Mouse (Mus musculus) lung, postnatal 36 days (tissue): Measurements from ENCODE around the gene Nme8.

Experiments used
- DNase-seq: peaks from one replicate; pipeline ENCODE4 v3.0.0; 2022; ENCODE audit warnings: mixed read lengths

The Nme8 gene

DNA sequence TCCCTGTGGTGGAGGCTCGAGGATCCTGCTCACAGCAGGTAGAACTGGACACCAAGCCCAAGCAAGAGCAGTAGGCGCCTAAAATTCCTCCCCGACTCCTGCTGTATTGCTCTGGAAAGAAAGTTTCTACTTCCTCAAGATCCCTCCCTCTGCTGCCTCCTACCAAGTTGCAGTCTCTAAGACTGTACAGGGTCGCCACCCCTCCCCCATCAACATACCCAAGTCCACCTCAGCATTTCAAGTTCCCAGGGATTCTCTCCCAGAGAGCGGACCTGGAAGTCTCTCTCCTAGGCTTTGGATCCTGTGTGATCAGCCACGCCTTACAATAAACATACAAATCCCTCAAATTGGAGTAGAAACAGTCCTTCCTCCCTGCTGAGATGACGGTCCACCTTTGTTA lies at the start of gene Nme8:
TSS of gene Nme8 (minus strand) at position 5 of the 400 bp plus-strand sequence.
- no peak for DNase-seq

DNA sequence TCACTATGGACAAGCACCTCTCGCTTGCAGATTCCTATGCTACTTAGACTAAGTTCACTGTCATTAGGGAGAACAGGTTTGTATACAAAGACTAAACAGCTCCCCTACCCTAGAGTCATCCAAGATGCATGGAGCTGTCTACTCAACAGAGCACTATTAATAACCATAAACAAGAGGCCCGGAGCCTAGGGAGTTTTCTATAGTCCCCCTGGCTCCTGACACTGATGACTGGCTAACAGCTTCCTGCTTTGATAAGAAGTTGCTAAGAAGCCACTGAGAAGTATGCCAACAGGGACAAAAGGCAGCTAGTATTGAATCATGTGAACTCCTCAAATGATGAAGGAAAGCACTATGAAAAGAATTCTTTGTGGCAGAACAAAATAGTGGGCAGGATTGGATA lies 48.1 kb upstream of the Nme8 start:
- DNase-seq: no peak

DNA sequence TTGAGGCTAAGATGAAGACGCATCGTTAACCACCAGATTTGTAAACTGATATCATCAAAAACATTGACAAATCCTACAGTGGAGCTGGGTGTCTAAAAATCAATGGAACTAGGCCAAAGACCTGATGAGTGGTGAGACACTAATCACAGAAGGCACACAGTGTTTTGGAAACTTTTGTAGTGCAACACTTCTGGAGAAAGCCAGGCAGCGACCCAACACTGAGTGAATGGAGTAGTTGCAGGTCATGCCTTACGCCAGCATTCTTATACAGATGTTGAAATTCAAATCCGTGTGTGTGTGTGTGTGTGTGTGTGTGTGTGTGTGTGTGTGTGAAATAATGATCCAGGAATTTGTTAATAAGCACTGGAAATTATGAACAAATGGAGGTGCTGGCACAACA lies 46.9 kb upstream of the Nme8 start:
- peak; percentile 61 for DNase-seq

DNA sequence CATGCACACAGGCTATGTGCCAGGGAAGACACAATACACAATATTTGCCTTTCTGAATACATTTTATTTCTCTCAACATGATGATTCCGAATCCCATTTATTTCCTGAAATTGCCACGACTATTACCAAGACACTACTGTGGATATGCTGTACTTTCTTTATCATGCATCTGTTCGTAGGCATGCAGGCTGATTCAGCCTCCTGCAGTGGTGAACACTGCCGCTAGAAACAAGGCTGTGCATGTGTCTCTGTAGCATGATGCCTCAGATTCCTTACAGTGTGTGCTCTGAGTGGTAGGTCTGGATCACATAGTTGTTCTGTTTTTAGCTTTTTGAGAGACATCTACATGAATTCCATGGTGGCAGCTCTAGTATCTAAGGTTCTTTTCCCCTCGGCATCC lies 37.0 kb upstream of the Nme8 start:
- DNase-seq: no peak

DNA sequence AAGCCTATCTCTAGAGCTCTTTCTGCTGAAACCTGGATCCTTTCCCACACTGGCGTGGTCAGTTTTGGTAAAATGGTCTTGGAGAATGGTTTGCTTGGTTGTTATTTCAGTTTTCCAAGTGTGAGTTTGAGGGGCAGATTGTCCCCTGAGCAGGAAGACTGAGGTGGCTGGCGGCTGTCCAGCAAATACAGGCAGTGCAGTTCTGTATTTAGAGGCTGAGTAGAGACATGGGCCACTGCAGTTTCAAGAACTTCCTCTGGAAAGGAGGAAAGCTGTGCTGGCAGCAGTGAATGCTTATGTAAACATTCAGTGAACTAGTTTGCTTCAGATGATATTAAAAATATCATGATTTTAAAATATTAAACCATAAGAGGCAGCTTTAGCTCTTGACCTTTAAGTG lies 33.2 kb upstream of the Nme8 start:
- DNase-seq: peak; percentile 58

DNA sequence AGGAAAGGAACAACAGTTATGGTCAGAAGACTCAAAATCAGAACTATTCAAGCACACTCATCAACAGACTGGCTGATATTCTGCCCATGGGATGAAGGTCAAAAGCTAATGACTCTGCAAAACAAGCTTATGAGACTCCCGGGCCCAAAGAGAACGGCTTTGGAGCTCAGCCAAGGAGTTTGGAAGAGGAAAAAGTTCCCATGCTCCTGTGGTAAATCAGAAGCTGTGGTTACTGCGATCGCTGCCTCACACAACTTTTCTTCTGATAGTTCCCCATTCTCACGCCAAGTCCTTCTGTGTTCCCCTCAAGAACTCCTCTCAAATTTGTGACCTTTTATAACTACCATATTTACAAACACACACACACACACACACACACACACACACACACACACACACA lies 21.4 kb upstream of the Nme8 start:
- DNase-seq: peak; percentile 39

DNA sequence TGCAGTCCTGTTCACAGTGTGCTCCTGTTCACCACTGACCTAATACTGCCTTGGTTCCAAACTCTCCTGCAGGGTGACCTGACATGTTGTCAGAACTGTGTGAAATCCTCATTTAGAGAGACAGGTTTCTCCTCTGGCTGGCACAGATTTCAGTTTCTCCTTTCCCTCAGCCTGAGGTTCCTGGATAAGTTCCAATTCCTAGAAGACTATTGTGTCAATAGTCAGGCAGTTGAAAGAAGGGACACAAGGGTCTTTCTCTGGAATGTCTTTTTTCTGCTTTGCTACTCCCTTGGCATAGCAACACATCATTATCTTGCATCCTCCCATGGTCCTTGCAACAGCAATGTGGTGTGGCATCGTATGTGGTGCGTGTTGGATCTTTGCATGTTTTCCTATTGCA lies 19.6 kb upstream of the Nme8 start:
- no peak for DNase-seq

DNA sequence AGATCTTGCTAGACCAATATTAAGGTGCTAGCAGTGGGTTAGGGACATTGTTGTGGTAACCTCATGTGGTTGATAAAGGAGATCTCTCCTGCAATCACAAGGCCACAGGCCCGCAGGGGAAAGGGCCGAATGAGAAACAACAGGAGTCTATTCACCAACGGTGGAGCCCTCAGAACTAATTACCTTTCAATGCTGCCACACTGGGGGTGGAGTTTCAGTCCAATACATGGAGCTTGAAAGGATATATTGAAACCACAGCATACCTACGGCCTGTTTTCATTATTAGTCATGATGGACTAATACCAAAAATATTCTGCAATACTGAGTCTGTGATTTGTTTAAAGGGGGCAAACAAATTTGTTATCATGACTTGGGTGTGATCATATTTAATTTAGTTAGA lies 6.2 kb upstream of the Nme8 start:
- DNase-seq: no peak

DNA sequence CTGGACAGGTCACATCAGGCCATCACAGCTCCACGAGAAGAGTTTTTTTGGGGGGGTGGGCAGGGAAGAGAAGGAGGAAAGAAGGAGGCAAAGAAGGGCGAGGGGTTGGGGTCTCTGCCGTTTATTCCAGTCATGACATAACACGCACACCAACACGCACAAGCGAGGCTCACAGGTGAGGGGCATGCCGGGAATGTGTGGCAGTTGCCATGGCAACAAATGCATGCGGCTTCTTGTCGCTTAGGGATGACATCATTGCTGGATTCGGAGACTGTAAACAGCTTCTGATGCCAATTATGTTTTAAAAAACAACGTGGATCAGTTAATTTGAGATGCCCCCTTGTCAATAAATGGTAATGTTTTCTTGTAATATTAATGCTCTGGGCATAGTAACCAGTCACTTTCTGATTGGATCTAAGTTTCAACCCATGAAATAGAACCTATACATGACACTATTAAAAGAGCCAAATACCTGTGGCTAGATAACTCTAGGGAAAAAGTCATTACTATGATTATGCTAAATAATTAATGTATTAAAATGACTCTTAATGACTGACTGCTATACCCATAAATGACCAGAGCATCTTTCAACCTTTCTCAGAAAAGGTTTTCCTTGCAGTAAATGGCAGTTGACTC lies 4.0 kb upstream of the Nme8 start:
- DNase-seq: no peak

DNA sequence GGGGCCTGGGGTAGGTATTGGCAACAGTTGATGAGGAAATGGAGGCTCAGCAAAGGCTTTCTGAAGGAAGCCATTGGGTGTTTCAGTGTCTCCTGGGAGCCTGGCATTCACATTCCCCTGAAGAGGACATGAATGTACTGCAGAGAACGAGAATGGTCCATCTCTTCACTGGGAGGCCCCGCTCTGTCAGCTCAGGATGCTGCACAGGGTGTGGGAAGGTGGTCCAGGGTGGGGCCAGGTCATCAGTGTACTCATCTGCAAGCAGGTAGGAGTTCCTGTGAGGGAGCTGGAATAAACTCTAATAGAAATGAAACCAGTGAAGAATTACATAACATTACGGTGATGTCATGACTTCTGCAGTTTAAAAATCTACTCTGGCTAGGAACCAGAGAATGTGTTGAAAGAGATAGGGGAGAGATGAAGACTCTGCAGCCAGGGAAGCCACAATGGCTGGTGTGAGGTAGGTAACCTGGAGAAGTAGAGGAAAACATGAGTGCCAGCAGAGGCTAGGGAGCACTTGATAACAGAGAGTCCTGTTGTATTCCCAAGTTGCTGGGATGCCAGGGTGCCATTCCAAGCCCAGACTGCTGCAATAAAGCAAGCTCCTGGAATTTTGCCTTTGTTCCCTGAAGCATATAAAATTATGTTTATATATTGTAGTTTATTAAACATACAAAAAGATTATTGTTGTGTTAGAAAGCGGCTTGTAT lies 3.3 kb upstream of the Nme8 start:
- peak; percentile 21 for DNase-seq

DNA sequence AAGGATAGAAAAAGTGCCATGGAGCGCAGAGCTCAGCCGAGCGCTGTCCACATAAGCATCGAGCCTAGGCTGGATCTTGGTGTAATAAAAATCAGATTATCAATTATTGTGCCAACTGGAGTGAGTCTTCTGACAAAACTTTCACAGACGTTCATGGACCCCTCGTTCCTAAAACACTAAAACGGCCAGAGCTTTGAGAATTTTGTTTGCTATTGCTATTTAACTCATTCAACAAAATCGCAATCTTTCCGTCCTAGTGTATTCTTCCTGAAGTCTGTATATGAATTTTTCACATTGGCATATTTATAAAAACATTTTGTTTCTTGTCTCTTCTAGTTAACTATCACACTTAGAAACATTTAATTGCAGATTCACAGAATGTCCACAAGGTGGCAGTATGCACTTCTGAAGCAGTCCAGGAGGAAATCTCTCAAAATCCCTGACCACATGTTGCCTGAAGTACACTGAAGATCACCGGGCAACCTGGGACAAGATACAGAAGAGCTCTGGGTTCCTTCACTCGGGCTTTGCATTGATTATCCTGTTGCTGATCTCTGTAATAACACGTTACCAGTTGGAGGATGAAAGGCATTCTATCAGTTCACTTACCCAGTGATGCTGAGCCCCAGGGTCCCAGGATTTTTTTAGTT lies 1.1 kb upstream of the Nme8 start:
- DNase-seq: peak; percentile 25

DNA sequence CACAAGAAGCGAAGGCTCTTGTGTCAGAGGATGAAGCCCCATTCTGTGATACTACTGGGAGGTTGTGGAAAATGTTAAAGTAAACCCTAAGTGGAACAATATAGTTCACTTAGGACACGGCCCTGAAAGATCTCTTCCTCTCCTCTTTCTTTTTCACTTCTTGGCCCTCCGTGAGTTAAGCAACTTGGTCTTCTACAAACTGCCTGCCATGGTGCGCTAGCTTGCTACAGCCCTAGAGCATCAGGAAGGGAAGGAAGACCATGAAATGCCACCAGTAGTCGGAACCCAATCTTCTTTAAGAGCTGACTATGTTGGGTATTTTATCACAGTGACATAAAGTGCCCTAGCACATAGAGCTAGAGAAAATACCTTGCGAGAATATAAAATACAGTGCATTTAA lies 7.2 kb downstream of the Nme8 start:
- no peak for DNase-seq

DNA sequence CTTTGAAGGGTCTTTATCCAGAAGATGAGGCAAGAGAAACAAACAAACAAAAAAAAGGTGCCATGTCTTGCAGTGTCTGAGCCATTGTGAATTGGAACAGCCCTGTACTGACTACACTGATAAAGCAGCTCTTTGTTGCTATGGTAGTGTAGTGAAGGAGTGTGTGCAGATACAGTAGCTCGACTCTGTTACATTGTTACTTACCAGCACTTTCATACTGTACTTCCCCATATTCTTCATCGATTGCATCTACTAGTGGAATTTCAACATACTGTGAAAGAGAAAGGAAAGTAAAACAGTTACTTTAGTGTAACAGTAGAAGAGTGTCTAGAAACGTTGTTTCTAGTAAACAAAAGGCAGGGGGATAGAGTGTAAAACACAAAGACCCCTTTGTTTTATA lies 7.6 kb downstream of the Nme8 start:
- DNase-seq: no peak

DNA sequence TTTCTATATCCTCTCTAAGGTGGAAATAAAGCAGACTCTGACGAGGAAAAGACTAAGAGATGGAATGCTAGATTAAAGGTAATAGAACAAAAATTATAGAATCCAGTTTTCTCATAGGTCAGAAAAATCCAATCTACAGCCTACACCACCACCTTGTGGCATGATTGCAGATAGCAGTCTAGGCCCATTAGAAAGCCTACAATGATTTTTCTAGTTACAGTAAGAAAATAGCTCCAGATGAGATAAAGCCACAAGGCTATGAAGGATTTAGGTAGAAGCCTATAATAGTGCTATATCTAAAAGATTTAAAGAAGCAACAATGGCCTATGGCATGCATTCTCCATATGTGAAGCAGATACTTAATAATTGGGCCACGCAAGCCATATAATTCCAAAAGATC lies 13.6 kb downstream of the Nme8 start:
- DNase-seq: peak; percentile 50

DNA sequence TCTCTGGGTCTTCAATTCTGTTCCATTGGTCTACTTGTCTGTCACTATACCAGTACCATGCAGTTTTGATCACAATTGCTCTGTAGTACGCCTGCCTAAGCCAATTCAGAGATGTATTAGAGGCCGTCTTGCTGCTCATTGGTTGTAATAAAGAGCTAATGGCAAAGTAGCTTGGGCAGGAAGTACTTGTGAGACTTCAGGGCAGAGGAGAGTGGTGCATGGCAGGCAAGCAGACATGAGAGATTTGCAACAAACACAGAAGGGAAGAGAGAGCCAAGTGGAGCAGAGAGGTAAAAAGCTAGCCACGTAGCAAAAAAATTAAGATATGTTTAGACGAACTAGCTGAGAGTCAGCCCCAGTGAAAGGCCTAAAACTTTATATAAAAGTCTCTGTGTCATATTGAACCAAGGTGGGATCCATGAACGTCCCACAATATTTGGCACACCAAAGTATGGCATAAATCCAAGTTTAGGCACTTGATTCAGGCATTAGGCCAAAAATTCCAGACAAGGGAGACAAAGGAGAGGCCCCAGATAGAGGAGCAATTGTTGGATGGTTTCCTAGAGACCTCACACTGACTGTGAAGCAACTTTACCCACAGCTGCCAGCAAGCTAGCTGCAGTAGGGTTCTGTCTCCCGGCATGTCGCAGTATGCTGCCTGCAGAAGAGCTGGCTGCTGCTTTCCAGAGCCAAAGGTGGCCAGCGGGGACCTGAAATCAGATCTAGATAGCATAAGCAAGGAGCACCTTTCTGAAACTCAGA lies 14.5 kb downstream of the Nme8 start:
- DNase-seq: peak; percentile 4

DNA sequence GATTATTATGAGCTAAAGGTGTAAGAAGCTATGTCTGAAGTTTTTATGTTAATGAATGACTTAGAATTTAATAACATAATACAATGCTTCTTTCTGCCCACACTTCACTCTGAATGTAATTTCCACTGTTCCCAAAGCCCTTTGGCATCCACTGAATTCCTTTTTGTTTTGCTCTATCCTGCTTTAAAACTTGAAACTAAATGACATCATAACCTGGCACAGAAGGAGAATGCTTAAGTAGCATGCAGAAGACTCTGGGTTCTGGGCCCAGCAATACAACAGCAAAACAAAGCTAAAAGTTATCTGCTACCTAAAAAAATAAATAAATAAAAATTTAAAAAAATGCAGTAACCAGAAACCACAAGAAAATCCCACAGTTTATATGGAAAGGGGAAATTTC lies 23.0 kb downstream of the Nme8 start:
- DNase-seq: no peak

DNA sequence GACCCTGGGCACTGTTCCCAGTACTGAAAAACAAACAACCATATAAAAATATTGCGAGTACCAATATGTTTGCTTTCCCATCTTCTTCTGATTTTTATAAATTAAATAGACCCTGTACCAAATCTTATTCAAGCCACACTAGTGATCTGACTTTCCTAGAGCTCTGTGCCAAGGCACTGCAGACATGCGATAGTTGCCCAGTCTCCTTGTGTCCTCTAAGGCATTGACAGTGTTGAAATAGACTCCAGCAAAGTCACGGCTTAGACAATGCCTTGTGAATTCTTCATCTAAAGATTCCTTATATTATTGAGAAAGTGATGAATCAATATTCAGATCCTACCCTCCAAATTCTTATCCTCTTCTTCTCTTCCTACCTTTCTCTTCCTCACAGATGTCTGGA lies 23.6 kb downstream of the Nme8 start:
- no peak for DNase-seq

DNA sequence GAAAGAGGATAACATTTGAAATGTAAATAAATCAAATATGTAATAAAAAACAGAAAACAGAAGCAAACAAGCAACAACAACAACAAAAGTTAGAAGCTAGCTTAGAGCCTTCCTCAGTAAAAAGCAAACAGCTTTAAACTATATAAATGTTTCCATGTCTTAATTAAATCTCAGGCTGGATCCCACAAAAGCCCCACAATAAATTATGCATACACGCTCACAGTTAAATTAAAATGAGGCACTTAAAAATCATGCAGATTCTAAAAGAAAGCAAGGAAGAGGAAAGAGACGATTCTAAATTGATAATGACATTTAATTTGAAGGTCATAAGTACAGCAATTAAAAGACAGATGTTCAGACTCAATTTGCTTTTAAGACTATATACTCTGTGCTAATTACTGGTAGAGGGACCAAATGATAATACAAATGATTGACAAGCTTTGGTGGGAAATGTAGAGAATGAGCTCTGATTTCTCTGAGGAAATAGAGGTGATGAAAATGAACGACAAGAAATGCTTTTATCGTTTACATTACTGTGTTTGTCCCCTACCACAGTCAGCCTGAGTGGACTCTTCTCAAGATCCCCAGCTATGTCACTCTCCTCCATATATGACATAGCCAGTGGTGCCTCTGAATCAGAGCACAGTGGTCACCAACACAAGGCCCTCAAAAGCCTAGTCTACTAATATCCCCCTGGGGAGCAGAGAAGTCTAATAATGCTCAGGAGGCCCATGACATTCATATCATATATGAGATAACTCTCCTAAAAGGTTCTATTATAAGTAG lies 29.0 kb downstream of the Nme8 start:
- no peak for DNase-seq

DNA sequence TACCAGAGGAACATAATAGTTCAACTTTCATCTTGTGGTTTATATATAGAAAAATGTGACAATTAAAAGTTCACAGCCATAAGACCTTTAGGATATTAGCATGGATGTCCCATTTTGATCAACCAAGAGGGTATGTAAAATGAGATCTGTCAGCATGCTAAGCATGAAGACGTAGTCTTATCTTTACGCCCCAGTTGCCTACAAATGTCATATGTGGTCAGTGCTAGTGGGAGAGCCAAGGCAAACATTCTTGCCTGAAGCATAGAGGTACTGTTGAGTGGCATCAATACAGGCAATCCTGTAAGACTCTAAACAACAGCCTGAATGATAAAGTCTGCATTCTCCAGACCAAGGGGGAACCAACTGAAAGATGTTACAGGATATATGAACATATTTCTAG lies 45.2 kb downstream of the Nme8 start:
- no peak for DNase-seq

DNA sequence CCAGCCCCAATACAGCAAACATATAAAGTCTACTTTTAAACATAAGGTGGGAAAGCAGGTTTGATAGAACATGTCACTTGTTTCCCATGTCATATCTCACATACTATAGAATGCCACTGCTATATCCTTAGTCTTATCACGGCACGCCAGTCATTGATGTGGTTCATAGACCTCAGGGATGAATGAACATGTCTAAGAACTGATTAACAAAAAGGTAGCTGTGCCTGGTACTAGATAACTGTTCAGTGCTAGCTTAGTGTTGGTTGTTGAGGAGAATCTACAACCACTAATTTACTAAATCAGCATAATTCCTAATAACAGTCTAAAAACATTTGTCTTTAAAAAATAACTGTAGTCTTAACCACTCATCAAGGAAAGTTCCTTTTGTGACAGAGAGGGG lies 47.8 kb downstream of the Nme8 start:
- no peak for DNase-seq

DNA sequence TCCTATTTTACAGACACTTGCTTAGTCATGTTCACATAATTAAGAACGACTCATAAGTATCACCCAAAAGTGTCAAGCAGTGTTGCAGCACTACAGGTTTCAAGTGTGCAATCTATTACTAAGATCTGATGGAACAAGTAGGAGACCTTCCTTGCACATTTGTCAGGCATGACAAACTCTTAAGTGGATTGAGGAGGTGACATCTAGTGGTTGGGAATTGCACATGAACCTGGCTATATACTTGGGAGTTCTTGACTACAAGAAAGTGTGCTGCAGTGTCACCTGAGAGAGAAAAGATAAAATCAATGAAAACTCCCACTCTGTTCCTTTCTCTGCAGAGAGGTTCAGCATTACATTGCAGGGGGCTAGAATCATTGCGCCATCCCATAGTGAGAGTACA lies 53.4 kb downstream of the Nme8 start:
- no peak for DNase-seq

DNA sequence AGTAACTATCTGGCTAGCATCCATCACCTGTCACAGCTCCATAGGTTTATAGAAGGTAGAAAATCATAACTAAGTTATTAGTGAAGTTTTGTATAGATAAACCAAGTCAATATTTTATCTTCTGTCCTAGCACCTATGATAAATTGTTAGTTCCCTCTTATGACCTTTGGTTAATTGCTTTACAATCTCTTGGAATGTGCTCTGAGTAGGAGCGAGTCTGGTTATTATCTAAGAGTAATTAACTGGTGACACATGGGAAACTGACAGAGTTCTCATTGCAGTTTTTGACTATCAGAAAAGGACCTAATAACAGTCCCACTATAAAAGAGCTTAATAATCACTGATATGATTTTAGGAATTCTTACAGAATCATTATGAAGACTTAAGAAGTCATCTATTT lies 54.1 kb downstream of the Nme8 start:
- no peak for DNase-seq
